In genomic region chr8:11279296-11279826, GRCm38 (mm10) we compare ENCODE assay signal across 9 mouse cellular contexts. TPM values are rescaled to one million over a fixed set of nuclear protein-coding genes. Genes with fewer than 3 reads are reported as not detected.
DNase-seq lines count a peak whose midpoint lies in the region; ATAC-seq and TF ChIP-seq lines count a peak whose summit lies in the region.
"Had no signal": no experiment of that assay in that cellular context is flagged by ENCODE, and none has a peak within 500 bp of the region (broad histone marks: within the 10 kb centered on the region; RNA-seq: fewer than 3 reads in every experiment).

No protein-coding gene starts in this region.

- H3K9ac ChIP-seq in hindbrain, embryonic 16.5 days (ENCODE audit: low read depth, low read length) = no peak overlapping the region
- no peak overlapping the region for H3K9ac ChIP-seq in forebrain, embryonic 14.5 days (ENCODE audit: low read length)
- H3K9ac ChIP-seq in intestine, postnatal 0 days (ENCODE audit: low read depth, low read length) = no peak overlapping the region
- no peak overlapping the region for H3K9ac ChIP-seq in liver, embryonic 16.5 days (ENCODE audit: low read depth, low read length)

- peak overlapping the region; percentile 9; the same call in 1 of the 2 replicates for H3K4me3 ChIP-seq in hindbrain, embryonic 10.5 days
- no peak overlapping the region for H3K4me3 ChIP-seq in hindbrain, embryonic 16.5 days (ENCODE audit: low read length)
- no peak overlapping the region for H3K4me3 ChIP-seq in forebrain, embryonic 14.5 days (ENCODE audit: low read depth, low read length)
- peak overlapping the region; percentile 11; the same call in 1 of the 2 replicates for H3K4me3 ChIP-seq in intestine, postnatal 0 days (ENCODE audit: low read depth, low read length)
- H3K4me3 ChIP-seq in liver, embryonic 16.5 days (ENCODE audit: low read depth, low read length) = peak overlapping the region; percentile 33
- H3K4me3 ChIP-seq in left cerebral cortex, adult 2 months = no peak overlapping the region

- H3K9me3 ChIP-seq in hindbrain, embryonic 10.5 days = no peaks in the 10 kb centered on the region
- no peaks in the 10 kb centered on the region for H3K9me3 ChIP-seq in hindbrain, embryonic 16.5 days (ENCODE audit: control insufficient read depth, low read length)
- H3K9me3 ChIP-seq in forebrain, embryonic 14.5 days (replicated peaks; ENCODE audit: control insufficient read depth, low read length) = no peaks in the 10 kb centered on the region
- H3K9me3 ChIP-seq in intestine, postnatal 0 days (ENCODE audit: control insufficient read depth) = no peaks in the 10 kb centered on the region
- H3K9me3 ChIP-seq in liver, embryonic 16.5 days (replicated peaks; ENCODE audit: control insufficient read depth, low read length) = no peaks in the 10 kb centered on the region
- H3K9me3 ChIP-seq: G1E had no signal

- no peaks in the 10 kb centered on the region for H3K36me3 ChIP-seq in hindbrain, embryonic 10.5 days
- H3K36me3 ChIP-seq in hindbrain, embryonic 16.5 days (ENCODE audit: control insufficient read depth, insufficient read depth, low read length) = no peaks in the 10 kb centered on the region
- no peaks in the 10 kb centered on the region for H3K36me3 ChIP-seq in forebrain, embryonic 14.5 days (ENCODE audit: control insufficient read depth, insufficient read depth, low read length)
- no peaks in the 10 kb centered on the region; the same call in 1 of the 2 replicates for H3K36me3 ChIP-seq in intestine, postnatal 0 days (ENCODE audit: control insufficient read depth, insufficient read depth)
- H3K36me3 ChIP-seq in liver, embryonic 16.5 days (ENCODE audit: control insufficient read depth, insufficient read depth) = no peaks in the 10 kb centered on the region
- H3K36me3 ChIP-seq: G1E had no signal

- peaks cover 71% of the 10 kb centered on the region for H3K4me1 ChIP-seq in hindbrain, embryonic 10.5 days (replicated peaks)
- peaks cover 9% of the 10 kb centered on the region for H3K4me1 ChIP-seq in hindbrain, embryonic 16.5 days (ENCODE audit: control insufficient read depth, insufficient read depth, low read depth, low read length)
- H3K4me1 ChIP-seq in forebrain, embryonic 14.5 days (ENCODE audit: control insufficient read depth, insufficient read depth, low read length) = peaks cover 4% of the 10 kb centered on the region; the same call in 1 of the 2 replicates
- H3K4me1 ChIP-seq in intestine, postnatal 0 days (replicated peaks; ENCODE audit: control insufficient read depth, insufficient read depth, low read length) = no peaks in the 10 kb centered on the region
- H3K4me1 ChIP-seq in liver, embryonic 16.5 days (ENCODE audit: control insufficient read depth, low read depth, low read length) = peaks cover 7% of the 10 kb centered on the region

- no peak for ATAC-seq in hindbrain, embryonic 16.5 days
- ATAC-seq in forebrain, embryonic 14.5 days = no peak
- ATAC-seq in intestine, postnatal 0 days = peak; percentile 56
- peak; percentile 73 for ATAC-seq in liver, embryonic 16.5 days (ENCODE audit: low read depth)

- no peak for TF ChIP-seq CTCF in intestine, postnatal 0 days (IDR thresholded peaks at IDR 0.05; ENCODE audit: low read depth)
- TF ChIP-seq CTCF in left cerebral cortex, adult 2 months (IDR thresholded peaks at IDR 0.05) = no peak

- DNase-seq in hindbrain, embryonic 10.5 days (ENCODE audit: low spot score) = peak; percentile 38
- DNase-seq in forebrain, embryonic 14.5 days (ENCODE audit: low spot score) = peak; percentile 42
- DNase-seq in left cerebral cortex, adult 2 months (ENCODE audit: extremely low spot score in 1 of 2, low spot score in 2 of 2) = no peak
- DNase-seq in layer of hippocampus, postnatal 14 days (ENCODE audit: low spot score in 2 of 2) = no peak
- no peak for DNase-seq in B cell, adult 2 months

- H3K27me3 ChIP-seq in hindbrain, embryonic 10.5 days (ENCODE audit: insufficient read depth, poor library complexity, severe bottlenecking) = 0 out of 2 replicates have a peak, but pooled peaks cover 2% of the 10 kb centered on the region
- no peaks in the 10 kb centered on the region for H3K27me3 ChIP-seq in hindbrain, embryonic 16.5 days (replicated peaks; ENCODE audit: control insufficient read depth, insufficient read depth, low read length)
- H3K27me3 ChIP-seq in forebrain, embryonic 14.5 days (replicated peaks; ENCODE audit: control insufficient read depth, insufficient read depth, low read length) = no peaks in the 10 kb centered on the region
- no peaks in the 10 kb centered on the region for H3K27me3 ChIP-seq in intestine, postnatal 0 days (replicated peaks; ENCODE audit: control insufficient read depth, insufficient read depth, low read length)
- H3K27me3 ChIP-seq in liver, embryonic 16.5 days (ENCODE audit: control insufficient read depth, insufficient read depth, low read depth, low read length) = no peaks in the 10 kb centered on the region

- H3K4me2 ChIP-seq in hindbrain, embryonic 16.5 days (ENCODE audit: low read length) = no peak overlapping the region
- H3K4me2 ChIP-seq in forebrain, embryonic 14.5 days (ENCODE audit: low read length) = peak overlapping the region; percentile 31
- H3K4me2 ChIP-seq in intestine, postnatal 0 days (replicated peaks; ENCODE audit: low read depth) = peak overlapping the region; percentile 52
- peak overlapping the region; percentile 33 for H3K4me2 ChIP-seq in liver, embryonic 16.5 days (ENCODE audit: low read depth, low read length)

- 63% methylated on average over 20 of the region's 20 CpGs for WGBS in hindbrain, embryonic 10.5 days
- WGBS in hindbrain, embryonic 16.5 days = 55% methylated on average over 19 of the region's 20 CpGs
- 43% methylated on average over 20 of the region's 20 CpGs for WGBS in forebrain, embryonic 14.5 days
- 41% methylated on average over 20 of the region's 20 CpGs for WGBS in intestine, postnatal 0 days
- WGBS in liver, embryonic 16.5 days (ENCODE audit: insufficient replicate concordance) = 22% methylated on average over 20 of the region's 20 CpGs

- intact Hi-C loops in left cerebral cortex, adult 2 months (cut with DNase I) = no loop called here

- peak overlapping the region; percentile 66 for H3K27ac ChIP-seq in hindbrain, embryonic 10.5 days
- H3K27ac ChIP-seq in hindbrain, embryonic 16.5 days (ENCODE audit: low read depth, low read length) = no peak overlapping the region
- H3K27ac ChIP-seq in forebrain, embryonic 14.5 days (ENCODE audit: low read depth, low read length) = no peak overlapping the region
- peak overlapping the region; percentile 61 for H3K27ac ChIP-seq in intestine, postnatal 0 days (ENCODE audit: low read depth, low read length)
- H3K27ac ChIP-seq in liver, embryonic 16.5 days (ENCODE audit: low read length) = no peak overlapping the region
- H3K27ac ChIP-seq in left cerebral cortex, adult 2 months = no peak overlapping the region

RNA-seq across cellular contexts. Expression of gene Col4a2, which starts 33.2 kb away (rescaled TPM):
- polyA plus RNA-seq in hindbrain, embryonic 10.5 days (2016; fragmentation: Nextera tagmentation; extraction: Ambion mirVana) = 51.1 and 52.9 TPM in 2 replicates
- 28.9 and 42.5 TPM in 2 replicates for polyA plus RNA-seq in hindbrain, embryonic 16.5 days (2015; fragmentation: Nextera tagmentation; extraction: Ambion mirVana)
- 19.1 and 27.1 TPM in 2 replicates for polyA plus RNA-seq in forebrain, embryonic 14.5 days (2014; fragmentation: Nextera tagmentation; extraction: Ambion mirVana)
- polyA plus RNA-seq in intestine, postnatal 0 days (2015; fragmentation: Nextera tagmentation; extraction: Ambion mirVana) = 44.5 and 44.8 TPM in 2 replicates
- 7.2 and 9.2 TPM in 2 replicates for polyA plus RNA-seq in liver, embryonic 16.5 days (2015; fragmentation: Nextera tagmentation; extraction: Ambion mirVana)
- 10 to 100 TPM; 57.1 to 60.9 TPM for total RNA-seq in left cerebral cortex, adult 2 months (2021)
- 10 to 100 TPM; 78.5 to 78.8 TPM for total RNA-seq in layer of hippocampus, postnatal 14 days (2021)
- polyA plus RNA-seq: G1E had no signal

RNA-seq across cellular contexts. Expression of gene Col4a1, which starts 33.3 kb away (rescaled TPM):
- polyA plus RNA-seq in hindbrain, embryonic 10.5 days (2016; fragmentation: Nextera tagmentation; extraction: Ambion mirVana) = 122 and 123 TPM in 2 replicates
- 68.6 and 105 TPM in 2 replicates for polyA plus RNA-seq in hindbrain, embryonic 16.5 days (2015; fragmentation: Nextera tagmentation; extraction: Ambion mirVana)
- polyA plus RNA-seq in forebrain, embryonic 14.5 days (2014; fragmentation: Nextera tagmentation; extraction: Ambion mirVana) = 77.9 and 91.4 TPM in 2 replicates
- polyA plus RNA-seq in intestine, postnatal 0 days (2015; fragmentation: Nextera tagmentation; extraction: Ambion mirVana) = 84.5 and 85.5 TPM in 2 replicates
- 21.1 and 25.7 TPM in 2 replicates for polyA plus RNA-seq in liver, embryonic 16.5 days (2015; fragmentation: Nextera tagmentation; extraction: Ambion mirVana)
- 10 to 100 TPM; 55.4 to 66.2 TPM for total RNA-seq in left cerebral cortex, adult 2 months (2021)
- total RNA-seq in layer of hippocampus, postnatal 14 days (2021) = 100 to 1,000 TPM; 108 to 117 TPM
- polyA plus RNA-seq: G1E had no signal

Comparison
In these comparisons a context has a peak if more than half of its experiments do, and no peak if none do; other contexts are left out.
1. H3K27ac ChIP-seq: peak in hindbrain, embryonic 10.5 days (single experiment) and intestine, postnatal 0 days (single experiment); none in hindbrain, embryonic 16.5 days (single experiment), forebrain, embryonic 14.5 days (single experiment), liver, embryonic 16.5 days (single experiment) and left cerebral cortex, adult 2 months (single experiment).
2. H3K4me3 ChIP-seq: peak in hindbrain, embryonic 10.5 days (single experiment), intestine, postnatal 0 days (single experiment) and liver, embryonic 16.5 days (single experiment); none in hindbrain, embryonic 16.5 days (single experiment), forebrain, embryonic 14.5 days (single experiment) and left cerebral cortex, adult 2 months (single experiment).
3. DNase-seq: peak in hindbrain, embryonic 10.5 days (single experiment) and forebrain, embryonic 14.5 days (single experiment); none in left cerebral cortex, adult 2 months (0 of 2), layer of hippocampus, postnatal 14 days (0 of 2) and B cell, adult 2 months (0 of 2).
4. ATAC-seq: peak in intestine, postnatal 0 days (single experiment) and liver, embryonic 16.5 days (single experiment); none in hindbrain, embryonic 16.5 days (single experiment) and forebrain, embryonic 14.5 days (single experiment).